Mouse (Mus musculus): ENCODE measurements around the gene Npdc1.

DNA sequence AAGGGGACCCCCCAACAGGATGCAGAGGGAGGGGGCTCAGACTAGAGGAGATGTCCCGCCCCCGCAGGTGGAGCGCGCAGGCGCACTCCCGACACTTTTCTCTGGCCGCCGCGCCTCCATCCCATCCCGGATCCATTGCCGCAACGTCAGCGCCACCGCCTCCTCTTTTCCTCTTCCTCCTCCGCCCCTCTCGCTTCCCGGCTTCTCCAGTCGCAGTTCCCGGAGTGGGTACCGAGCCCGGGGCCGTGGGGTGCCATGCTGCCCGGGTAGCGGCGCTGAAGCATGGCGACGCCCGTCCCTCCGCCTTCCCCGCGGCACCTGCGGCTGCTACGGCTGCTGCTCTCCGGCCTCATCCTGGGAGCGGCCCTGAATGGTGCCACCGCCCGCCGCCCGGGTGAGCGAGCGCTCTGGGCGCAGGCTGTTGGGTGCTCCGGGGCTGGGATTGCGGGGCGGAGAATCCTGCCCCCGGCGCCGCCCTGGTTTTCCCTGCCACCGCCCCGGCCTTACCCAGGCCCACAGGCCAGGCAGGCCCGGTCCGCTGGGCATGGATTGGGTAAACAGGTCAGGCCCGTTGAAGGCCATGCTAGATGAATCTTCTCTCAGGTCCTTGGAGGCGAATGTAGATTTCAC, 3.9 kb downstream of the Npdc1 start:
- TF ChIP-seq CTCF (IDR thresholded peaks at IDR 0.05; ENCODE audit: low read depth) (no peak), EP300 (IDR thresholded peaks at IDR 0.05; ENCODE audit: low read depth) (no peak)

Data from heart, postnatal 0 days (tissue).